Mouse (Mus musculus) spleen, postnatal 14 days (tissue): ENCODE measurements around the gene Prkce.

ENCODE experiments used
- DNase-seq, 2 experiments: peaks; one replicate each; pipeline ENCODE4 v3.0.0; 2021 to 2022; ENCODE audit warnings: low spot score in 2 of 2

Prkce gene

GRCm38 (mm10) chr17:86176722-86177121, 9.1 kb downstream of the Prkce start:
- no peak for DNase-seq

DNA sequence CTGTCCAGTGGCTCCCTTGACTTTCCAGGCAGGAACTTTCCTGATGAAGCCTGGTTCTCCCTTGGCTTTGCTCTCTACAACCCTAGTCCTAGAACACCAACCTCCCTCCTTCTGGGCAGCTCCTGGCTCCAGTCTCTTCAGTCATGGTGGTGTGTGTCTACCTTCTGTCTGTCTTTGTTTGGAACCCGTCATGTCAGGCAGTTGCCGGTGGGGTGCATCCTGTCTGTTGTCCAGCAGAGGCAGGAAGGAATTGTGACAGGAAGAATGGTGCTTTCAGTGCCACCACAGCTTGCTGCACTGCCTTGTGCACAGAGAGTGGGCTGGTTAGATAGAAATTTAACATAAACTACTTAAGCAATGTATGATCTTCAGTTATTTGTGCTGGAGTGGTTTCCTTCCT, 16.2 kb downstream of the Prkce start:
- no peak for DNase-seq

- DNase-seq = no peak
Measured at GRCm38 (mm10) chr17:86184552-86185209, 17.1 kb downstream of the Prkce start.

- no peak for DNase-seq
Measured at GRCm38 (mm10) chr17:86185584-86185983, 18.0 kb downstream of the Prkce start.

DNA sequence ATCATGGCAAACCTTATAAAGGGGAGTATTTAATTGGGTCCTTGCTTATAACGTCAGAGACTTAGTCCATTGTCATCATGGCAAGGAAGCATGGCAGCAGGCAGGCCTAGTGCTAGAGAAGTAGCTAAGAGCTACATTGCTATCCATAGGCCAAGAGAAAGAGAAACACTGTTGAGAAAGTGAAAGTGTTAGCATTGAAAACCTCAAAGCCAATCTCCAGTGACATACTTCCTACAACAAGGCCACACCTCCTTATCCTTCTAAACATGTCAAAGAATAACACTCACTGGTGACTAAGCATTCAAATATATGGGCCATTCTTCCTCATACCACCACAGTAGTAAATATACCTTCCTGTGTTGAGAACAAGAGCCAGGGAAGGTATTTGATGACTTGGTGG, 20.2 kb downstream of the Prkce start:
- DNase-seq = no peak

DNA sequence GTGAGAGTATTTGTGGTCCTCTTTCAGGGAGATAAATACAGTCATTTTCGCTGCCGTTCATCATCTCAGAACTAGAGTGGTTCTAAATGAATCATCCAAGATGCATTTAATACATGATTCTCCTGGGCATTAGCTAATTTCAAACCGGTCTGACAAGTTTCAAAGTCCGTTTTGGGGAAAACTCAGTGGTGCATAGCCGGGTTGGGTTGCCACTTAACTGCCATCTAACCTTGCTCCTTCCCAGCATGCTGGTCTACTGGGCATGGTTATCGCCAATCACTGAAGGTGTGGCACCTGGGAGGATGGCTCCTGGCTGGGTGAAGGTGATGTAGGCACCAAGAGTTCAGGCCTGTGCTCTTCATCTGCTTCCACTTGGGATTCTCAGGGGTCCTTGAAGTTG, 26.4 kb downstream of the Prkce start:
- DNase-seq = no peak

DNA sequence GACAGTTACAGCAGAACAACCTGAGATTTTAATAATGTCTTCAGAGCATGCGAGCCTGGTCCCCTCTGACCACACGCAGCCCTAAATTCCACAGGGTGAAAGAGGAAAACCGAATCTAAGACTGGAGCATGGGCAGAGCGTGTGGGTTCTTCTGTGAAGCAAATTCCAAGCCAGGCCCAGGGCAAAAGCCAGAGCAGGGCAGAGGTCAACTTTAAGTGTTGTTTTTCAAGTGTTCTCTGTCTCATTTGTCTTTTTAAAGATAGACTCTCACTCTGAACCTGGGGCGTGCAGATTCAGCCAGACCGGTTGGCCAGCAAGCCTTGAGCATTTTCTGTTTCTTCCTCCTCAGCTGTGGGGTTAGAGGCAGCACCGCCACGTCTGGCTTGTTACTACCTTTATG, 27.3 kb downstream of the Prkce start:
- DNase-seq = no peak

DNA sequence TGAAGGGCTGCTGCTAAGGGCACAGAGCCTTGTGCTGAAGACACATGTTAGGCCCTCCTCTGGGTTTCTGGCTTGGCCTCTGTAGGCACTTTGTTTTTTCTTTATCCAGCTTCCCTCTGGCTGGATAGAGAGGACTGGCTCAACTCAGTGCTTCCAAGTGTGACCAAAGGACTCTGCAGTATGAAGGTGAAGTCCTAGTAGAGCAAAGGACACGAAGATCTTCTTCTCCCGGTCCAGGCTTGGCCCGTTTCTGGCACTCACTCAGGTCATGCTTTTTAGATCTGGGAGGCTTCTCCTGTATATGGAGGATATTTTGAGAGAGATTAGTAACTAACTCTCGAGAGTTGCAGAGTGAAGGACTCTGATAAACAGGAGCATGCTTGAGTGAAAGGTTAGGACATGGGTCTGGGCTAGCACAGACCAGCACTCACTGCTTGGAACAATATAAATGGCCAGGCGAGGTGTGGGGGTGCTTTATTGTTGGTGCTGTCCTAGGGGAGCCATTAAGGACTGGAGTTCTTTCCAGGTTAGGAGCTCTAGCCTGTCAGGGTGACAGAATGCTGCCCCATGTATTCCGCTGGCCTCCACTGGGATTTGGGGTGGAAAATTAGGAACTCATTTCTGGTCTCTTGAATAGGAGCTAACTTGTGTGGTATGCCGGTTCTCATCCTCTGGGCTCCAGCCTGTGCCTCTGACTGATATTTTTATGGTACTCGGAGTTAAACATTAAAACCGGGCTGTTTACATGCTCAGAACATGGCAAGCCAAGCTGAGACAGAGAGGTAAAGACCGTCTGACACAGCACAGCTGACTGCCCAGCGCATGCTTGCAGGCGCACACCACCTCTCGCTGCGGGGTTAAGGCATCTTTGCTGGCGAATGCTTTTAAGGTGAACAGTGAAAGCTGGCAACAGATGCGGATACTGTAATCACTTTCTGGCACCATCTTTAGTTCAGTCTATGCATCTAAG, 31.2 kb downstream of the Prkce start:
- no peak for DNase-seq

DNA sequence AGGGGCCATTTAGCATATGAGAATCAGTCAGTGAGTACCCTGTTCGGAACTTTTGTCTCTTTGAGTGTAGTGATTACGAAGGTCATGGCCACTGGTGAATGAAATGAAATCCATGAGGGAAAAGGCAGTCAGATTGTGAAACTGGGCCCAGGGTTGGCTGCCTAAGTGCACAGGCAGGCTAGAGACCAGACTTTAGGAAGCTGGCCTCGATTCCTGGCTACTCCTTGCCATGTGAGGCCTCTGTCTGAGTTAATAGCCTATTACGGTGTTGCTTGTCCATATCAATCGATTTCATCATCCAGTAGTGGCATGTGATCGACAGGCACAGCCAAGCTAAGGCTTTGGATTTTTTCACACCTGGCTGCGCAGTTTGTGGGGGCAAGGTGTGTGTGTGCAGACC, 34.4 kb downstream of the Prkce start:
- no peak for DNase-seq

GRCm38 (mm10) chr17:86202972-86203371, 35.4 kb downstream of the Prkce start:
- no peak for DNase-seq

GRCm38 (mm10) chr17:86203531-86204450, 36.2 kb downstream of the Prkce start:
- DNase-seq = no peak

DNA sequence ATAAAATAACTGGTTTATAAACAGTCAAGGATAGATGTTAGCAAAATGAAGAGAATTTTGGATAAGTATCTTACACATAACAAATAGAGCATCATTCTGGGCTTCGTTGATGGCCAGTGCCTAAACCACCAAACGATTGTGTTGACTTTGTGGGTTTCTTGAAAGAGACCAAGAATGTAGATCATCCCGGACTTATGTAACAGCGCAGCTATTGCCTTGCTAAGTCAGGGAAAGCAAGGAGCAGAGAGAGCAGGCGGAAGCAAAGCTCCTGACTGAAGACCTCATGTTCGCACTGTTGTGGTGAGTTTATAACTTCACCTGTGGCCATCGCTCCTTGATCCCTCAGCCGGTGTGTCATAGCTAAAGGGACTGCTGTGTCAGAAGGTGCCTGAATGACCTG, 38.7 kb downstream of the Prkce start:
- DNase-seq = no peak

- no peak for DNase-seq
Measured at GRCm38 (mm10) chr17:86208057-86208820, 40.7 kb downstream of the Prkce start.

GRCm38 (mm10) chr17:86208821-86209186, 41.2 kb downstream of the Prkce start:
- DNase-seq = no peak

DNA sequence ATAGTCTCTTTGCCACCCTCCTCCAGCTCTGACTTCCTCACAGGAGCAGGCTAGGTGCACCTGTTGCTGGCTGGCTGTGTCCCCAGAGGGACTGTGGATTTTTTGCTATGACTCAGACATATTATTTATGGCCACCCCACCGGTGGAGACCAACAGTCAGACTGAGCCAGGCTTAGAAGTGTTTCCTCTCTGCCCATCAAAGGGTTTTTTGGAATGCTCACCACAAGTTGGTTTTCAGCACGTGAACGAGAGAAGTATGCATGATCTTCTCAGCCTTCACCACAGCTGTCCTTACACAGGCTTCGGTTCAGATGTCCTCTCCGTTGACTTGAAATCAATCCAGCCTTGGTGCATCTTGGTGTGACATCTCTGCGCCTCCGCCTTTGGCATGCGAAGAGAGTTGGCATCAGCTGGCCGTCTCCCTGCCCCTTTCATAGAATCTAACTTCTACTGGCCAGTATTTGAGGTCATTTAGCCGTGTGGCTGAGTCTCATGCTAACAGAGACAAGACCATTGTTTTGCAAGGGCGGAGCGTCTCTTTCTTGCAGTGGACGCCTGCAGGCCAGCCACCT, 42.2 kb downstream of the Prkce start:
- DNase-seq = no peak

GRCm38 (mm10) chr17:86212204-86212603, 44.6 kb downstream of the Prkce start:
- DNase-seq = no peak

DNA sequence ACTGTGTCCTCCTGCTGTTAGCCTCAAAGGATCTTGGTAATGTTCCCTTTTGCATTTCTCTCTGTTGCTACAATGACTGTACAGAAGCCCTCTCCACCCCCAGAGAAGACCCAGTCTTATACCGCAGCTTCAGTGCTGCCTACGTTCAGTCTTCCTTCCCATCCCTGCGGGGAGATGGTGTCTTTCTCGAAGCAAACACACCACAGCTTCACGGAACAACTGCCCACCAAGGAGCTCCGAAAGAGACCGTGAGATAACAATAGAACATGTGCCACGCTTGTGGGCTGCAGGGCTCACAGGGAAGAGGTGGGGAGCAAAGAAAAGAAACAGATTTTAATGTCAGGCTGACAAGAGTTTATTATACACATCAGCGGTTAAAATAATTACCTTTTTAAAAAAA, 46.7 kb downstream of the Prkce start:
- no peak for DNase-seq

GRCm38 (mm10) chr17:86214741-86215140, 47.2 kb downstream of the Prkce start:
- DNase-seq = no peak

- peak; percentile 14 to 50 for DNase-seq
Measured at GRCm38 (mm10) chr17:86215771-86216170, 48.2 kb downstream of the Prkce start.

DNA sequence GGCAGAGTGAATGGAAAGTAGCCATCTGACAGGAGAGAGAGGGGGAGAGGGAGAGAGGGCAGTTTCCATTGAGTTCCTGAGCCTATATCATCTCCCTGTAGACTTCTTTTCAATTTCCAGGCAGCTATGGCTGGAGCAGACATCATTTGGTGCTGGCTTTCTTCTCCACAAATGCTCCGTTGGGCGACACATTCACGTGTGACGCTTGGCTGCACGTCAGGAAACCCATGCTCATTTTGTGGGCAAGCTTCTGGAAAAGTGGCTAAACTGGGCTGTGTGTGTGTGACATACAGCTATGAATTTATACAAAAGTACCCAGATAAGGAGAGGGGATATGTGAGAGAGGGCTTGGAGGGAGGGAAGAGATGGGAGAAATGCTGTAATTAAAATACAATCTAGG, 49.9 kb downstream of the Prkce start:
- DNase-seq = no peak

- no peak for DNase-seq
Measured at GRCm38 (mm10) chr17:86218553-86218952, 51.0 kb downstream of the Prkce start.
